Mouse (Mus musculus): ENCODE results near the gene Plpp3. TPM values are rescaled to one million over a fixed set of nuclear protein-coding genes. Genes with fewer than 3 reads are reported as not detected.

The Plpp3 gene
- total RNA-seq, 2 experiments from 2014 or later = 56.4 to 57.5 TPM

Other genes starting within 250 kb of the Plpp3 start
- not detected for gene Fyb2, start 243.9 kb upstream of the Plpp3 start, total RNA-seq (2021)
- gene Prkaa2, start 47.5 kb upstream of the Plpp3 start, total RNA-seq (2021) = 10 to 100 TPM; 80.1 to 83.8 TPM

Measured in heart, adult 18-20 months (tissue).